Mouse (Mus musculus): ENCODE results near the gene Fndc3a. TPM values are rescaled to one million over a fixed set of nuclear protein-coding genes. Genes with fewer than 3 reads are reported as not detected.

Gene Fndc3a
- polyA plus RNA-seq, 1 experiment from 2014 or later: 43.4 TPM

DNA sequence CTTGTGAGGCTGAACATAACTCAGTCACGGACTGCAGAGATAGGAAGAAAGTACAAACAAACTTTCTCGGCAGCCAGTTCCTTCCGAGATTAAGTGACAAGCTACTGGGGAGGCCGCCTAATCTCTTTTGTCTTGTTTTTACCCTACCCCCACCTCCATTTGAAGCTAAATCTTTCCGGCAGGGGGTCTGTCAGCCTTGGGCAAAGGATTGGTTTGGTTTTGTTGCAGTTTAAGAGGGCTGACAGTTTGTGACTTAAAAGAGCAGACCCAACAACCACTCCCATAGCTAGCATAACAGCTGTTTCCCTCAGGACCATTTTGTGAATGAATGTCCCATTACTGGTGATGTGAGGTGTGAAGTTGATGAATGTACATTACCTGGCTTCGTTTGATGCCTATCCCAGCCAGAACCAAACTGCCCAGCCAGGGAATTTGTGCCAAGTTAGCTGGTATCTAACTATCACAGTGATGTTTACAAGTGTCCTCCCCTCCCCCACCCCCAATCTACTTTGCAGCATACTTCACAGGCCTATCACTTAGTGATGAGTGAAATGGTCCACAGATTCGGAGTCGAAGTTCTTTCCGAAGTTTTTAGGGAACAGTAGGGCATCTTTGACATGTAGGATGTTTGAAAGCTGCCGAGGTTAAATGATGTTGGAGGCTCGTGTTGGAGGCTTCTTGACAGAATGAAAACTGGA, 202.9 kb downstream of the Fndc3a start:
- Histone ChIP-seq H3K27me3 (ENCODE audit: control insufficient read depth, insufficient read depth, low read length) (no peaks in the 10 kb centered on the region), H3K9ac (ENCODE audit: low read length) (peak overlapping the region; percentile 14), H3K4me2 (ENCODE audit: low read depth, low read length, severe bottlenecking) (peak overlapping the region; percentile 41), H3K9me3 (ENCODE audit: control insufficient read depth, low read length) (no peaks in the 10 kb centered on the region), H3K4me1 (replicated peaks; ENCODE audit: control insufficient read depth, insufficient read depth, low read length) (no peaks in the 10 kb centered on the region; the same call in 1 of the 2 replicates), H3K36me3 (ENCODE audit: control insufficient read depth, insufficient read depth, low read length) (no peaks in the 10 kb centered on the region), H3K27ac (ENCODE audit: low read depth, low read length) (no peak overlapping the region), H3K4me3 (ENCODE audit: low read depth, low read length) (peak overlapping the region; percentile 16)
- DNase-seq (ENCODE audit: low spot score) (no peak), ATAC-seq (replicated peaks; ENCODE audit: low FRiP score) (peak; percentile 21; the same call in 1 of the 2 replicates)
- 7% methylated on average over 11 of the region's 11 CpGs for WGBS

DNA sequence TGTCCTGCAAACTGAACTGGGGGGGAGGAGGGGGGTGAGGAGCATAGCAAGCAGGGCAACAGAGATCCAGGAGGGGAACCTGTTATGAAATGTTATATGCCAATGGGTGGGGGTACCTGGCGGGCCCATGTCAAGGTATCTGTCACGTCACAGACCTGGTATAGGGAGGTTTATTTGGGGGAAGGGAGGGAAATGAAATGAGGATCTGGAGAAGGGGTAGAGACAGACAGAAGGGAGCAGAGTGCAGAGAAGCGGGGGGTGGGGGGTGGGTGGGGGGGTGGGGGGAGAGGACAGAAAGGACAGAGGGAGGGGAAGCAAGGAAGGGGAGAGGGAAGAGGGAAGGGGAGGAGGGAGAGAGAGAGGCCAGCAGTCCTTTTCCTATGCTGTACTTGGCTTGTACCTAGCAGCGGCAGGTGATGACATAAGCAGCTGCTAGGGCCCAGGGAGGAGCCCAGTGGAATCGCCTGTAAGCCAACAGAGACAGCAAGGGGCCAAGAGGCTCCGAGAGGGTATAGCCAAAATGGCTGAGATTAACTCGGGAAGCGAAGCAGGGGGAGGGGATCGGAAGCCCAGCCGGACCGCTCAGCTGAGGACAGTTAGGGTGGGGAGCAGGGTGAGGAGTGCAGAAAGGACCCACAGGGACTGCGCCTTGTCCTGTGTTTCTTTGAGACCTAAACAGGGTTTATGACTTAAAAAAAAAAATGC, 203.6 kb downstream of the Fndc3a start:
- H3K27ac ChIP-seq (ENCODE audit: low read depth, low read length): no peak overlapping the region
- ATAC-seq (replicated peaks; ENCODE audit: low FRiP score): peak; percentile 74
- WGBS: 7% methylated on average over 12 of the region's 12 CpGs
- H3K4me2 ChIP-seq (ENCODE audit: low read depth, low read length, severe bottlenecking): peak overlapping the region; percentile 41
- H3K9ac ChIP-seq (ENCODE audit: low read length): peak overlapping the region; percentile 14
- peak overlapping the region; percentile 16 for H3K4me3 ChIP-seq (ENCODE audit: low read depth, low read length)
- H3K4me1 ChIP-seq (replicated peaks; ENCODE audit: control insufficient read depth, insufficient read depth, low read length): no peaks in the 10 kb centered on the region; the same call in 1 of the 2 replicates
- H3K9me3 ChIP-seq (ENCODE audit: control insufficient read depth, low read length): no peaks in the 10 kb centered on the region
- H3K27me3 ChIP-seq (ENCODE audit: control insufficient read depth, insufficient read depth, low read length): no peaks in the 10 kb centered on the region
- DNase-seq (ENCODE audit: low spot score): peak; percentile 65
- no peaks in the 10 kb centered on the region for H3K36me3 ChIP-seq (ENCODE audit: control insufficient read depth, insufficient read depth, low read length)

DNA sequence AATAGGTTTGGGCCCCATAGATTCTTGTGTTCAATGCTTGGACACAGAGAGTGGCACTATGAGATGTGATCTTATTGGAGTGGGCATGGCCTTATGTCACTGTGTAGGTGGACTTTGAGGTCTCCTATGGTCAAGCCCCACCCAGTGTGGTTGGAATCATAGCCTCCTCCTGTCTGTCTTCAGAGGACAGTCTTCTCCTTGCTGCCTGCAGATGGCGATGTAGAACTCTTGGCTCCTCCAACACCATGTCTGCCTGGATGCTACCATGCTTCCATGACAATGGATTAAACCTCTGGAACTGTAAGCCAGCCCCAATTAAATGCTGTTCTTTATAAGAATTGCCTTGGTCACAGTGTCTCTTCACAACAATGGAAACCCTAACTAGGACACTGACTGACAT, 204.8 kb downstream of the Fndc3a start:
- no peak for ATAC-seq (replicated peaks; ENCODE audit: low FRiP score)
- Histone ChIP-seq H3K36me3 (ENCODE audit: control insufficient read depth, insufficient read depth, low read length) (no peaks in the 10 kb centered on the region), H3K9me3 (ENCODE audit: control insufficient read depth, low read length) (no peaks in the 10 kb centered on the region), H3K27me3 (ENCODE audit: control insufficient read depth, insufficient read depth, low read length) (no peaks in the 10 kb centered on the region), H3K9ac (ENCODE audit: low read length) (no peak overlapping the region), H3K4me1 (replicated peaks; ENCODE audit: control insufficient read depth, insufficient read depth, low read length) (no peaks in the 10 kb centered on the region; the same call in 1 of the 2 replicates), H3K4me2 (ENCODE audit: low read depth, low read length, severe bottlenecking) (no peak overlapping the region), H3K27ac (ENCODE audit: low read depth, low read length) (no peak overlapping the region), H3K4me3 (ENCODE audit: low read depth, low read length) (no peak overlapping the region)
- no peak for DNase-seq (ENCODE audit: low spot score)
- 89% methylated on average over 1 of the region's 1 CpGs for WGBS

DNA sequence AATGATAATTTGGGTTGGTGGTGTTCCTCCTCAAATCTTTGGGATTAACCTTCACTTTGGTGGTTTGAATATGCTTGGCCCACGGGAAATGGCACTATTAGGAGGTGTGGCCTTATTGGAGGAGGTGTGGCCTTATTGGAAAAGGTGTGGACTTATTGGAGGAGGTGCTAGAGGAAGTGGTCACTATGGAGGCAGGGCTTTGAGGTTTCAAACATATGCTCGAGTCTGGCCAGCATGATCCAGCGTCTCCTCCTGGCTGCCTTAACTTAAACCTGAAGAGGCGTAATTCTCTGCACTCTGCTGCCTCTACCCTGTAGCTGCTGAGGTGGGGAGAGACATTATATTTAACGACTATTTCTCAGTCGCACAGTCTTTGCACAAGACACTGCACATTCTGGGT, 206.6 kb downstream of the Fndc3a start:
- Histone ChIP-seq H3K27me3 (ENCODE audit: control insufficient read depth, insufficient read depth, low read length) (no peaks in the 10 kb centered on the region), H3K4me2 (ENCODE audit: low read depth, low read length, severe bottlenecking) (no peak overlapping the region), H3K36me3 (ENCODE audit: control insufficient read depth, insufficient read depth, low read length) (no peaks in the 10 kb centered on the region), H3K27ac (ENCODE audit: low read depth, low read length) (no peak overlapping the region), H3K4me1 (replicated peaks; ENCODE audit: control insufficient read depth, insufficient read depth, low read length) (no peaks in the 10 kb centered on the region; the same call in 1 of the 2 replicates), H3K9me3 (ENCODE audit: control insufficient read depth, low read length) (no peaks in the 10 kb centered on the region), H3K4me3 (ENCODE audit: low read depth, low read length) (no peak overlapping the region), H3K9ac (ENCODE audit: low read length) (no peak overlapping the region)
- no peak for DNase-seq (ENCODE audit: low spot score)
- 44% methylated on average over 6 of the region's 6 CpGs for WGBS
- ATAC-seq (replicated peaks; ENCODE audit: low FRiP score): no peak

DNA sequence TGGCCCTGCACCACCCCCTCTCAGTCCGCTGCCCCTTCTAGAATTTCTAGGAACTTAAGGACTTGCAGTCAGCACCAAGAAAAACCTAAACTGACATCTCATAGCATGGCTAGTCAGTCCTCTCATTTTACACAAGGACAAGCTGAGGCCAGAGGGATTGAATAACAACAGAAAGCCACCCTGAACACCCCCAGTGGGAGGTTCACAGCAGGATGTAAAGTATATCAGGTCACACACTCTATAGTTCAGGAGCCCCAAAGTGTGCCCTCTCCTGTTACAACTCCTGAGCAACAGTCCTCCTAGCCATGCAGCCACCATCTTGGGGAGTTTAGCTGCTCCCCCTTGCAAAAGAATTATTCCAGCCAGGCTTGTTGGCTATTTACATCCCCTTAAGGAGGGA, 216.0 kb downstream of the Fndc3a start:
- no peaks in the 10 kb centered on the region for H3K9me3 ChIP-seq (ENCODE audit: control insufficient read depth, low read length)
- ATAC-seq (replicated peaks; ENCODE audit: low FRiP score) (no peak), DNase-seq (ENCODE audit: low spot score) (no peak)
- no peaks in the 10 kb centered on the region for H3K36me3 ChIP-seq (ENCODE audit: control insufficient read depth, insufficient read depth, low read length)
- no peak overlapping the region for H3K4me2 ChIP-seq (ENCODE audit: low read depth, low read length, severe bottlenecking)
- no peaks in the 10 kb centered on the region for H3K4me1 ChIP-seq (replicated peaks; ENCODE audit: control insufficient read depth, insufficient read depth, low read length)
- H3K4me3 ChIP-seq (ENCODE audit: low read depth, low read length): no peak overlapping the region
- H3K27ac ChIP-seq (ENCODE audit: low read depth, low read length): no peak overlapping the region
- no peak overlapping the region for H3K9ac ChIP-seq (ENCODE audit: low read length)
- 80% methylated on average over 1 of the region's 1 CpGs for WGBS
- H3K27me3 ChIP-seq (ENCODE audit: control insufficient read depth, insufficient read depth, low read length): no peaks in the 10 kb centered on the region

DNA sequence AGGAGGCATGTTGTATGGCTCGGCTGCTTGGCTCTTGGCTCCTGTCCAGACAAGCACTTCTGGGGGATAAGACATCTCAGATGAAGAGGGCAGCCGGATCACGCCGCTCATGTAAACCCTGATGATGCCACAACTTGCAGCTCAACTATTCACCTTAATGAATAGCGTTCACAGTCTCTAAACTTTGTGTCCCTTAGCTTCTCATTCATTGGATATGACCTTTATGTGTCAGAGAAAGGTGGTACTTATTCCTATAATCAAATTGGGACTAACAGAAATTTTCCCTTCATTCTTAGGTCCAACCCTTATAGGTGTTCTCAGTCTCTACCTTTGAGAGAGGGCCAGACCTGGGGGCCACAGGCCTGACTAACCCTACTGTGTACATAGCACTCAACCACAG, 218.1 kb downstream of the Fndc3a start, which contains the start of gene Gm9195:
Gm9195 (minus strand) TSS at position 101 of the 400 bp plus-strand sequence.
- Histone ChIP-seq H3K4me1 (replicated peaks; ENCODE audit: control insufficient read depth, insufficient read depth, low read length) (no peaks in the 10 kb centered on the region), H3K27me3 (ENCODE audit: control insufficient read depth, insufficient read depth, low read length) (no peaks in the 10 kb centered on the region), H3K4me2 (ENCODE audit: low read depth, low read length, severe bottlenecking) (no peak within 1 kb of the TSS), H3K9ac (ENCODE audit: low read length) (no peak within 1 kb of the TSS), H3K4me3 (ENCODE audit: low read depth, low read length) (no peak within 1 kb of the TSS), H3K36me3 (ENCODE audit: control insufficient read depth, insufficient read depth, low read length) (no peaks in the 10 kb centered on the region), H3K9me3 (ENCODE audit: control insufficient read depth, low read length) (no peaks in the 10 kb centered on the region), H3K27ac (ENCODE audit: low read depth, low read length) (no peak within 1 kb of the TSS)
- DNase-seq (ENCODE audit: low spot score) (no peak), ATAC-seq (replicated peaks; ENCODE audit: low FRiP score) (no peak)
- 84% methylated on average over 5 of the region's 5 CpGs for WGBS

DNA sequence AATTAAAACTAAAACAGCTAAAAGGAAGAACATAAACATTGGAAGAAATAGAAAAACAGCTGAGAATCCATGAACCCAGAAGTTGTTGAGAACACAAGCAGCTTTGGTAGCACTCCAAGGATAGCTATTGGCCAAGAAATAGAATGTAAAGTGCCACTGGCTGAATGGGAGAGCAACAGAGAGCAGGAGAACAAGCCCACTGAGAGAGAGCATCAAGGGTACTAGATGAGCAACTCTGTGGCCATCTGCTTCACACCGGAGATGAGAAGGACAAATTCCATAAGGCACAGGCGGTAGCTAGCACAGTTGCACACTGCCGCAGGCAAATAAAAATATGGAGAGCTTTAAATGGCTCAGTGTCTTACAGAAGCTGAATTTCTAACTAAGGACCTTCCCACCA, 219.4 kb downstream of the Fndc3a start:
- DNase-seq (ENCODE audit: low spot score) (no peak), ATAC-seq (replicated peaks; ENCODE audit: low FRiP score) (no peak)
- no peak overlapping the region for H3K9ac ChIP-seq (ENCODE audit: low read length)
- H3K4me3 ChIP-seq (ENCODE audit: low read depth, low read length): no peak overlapping the region
- no peaks in the 10 kb centered on the region for H3K36me3 ChIP-seq (ENCODE audit: control insufficient read depth, insufficient read depth, low read length)
- 92% methylated on average over 3 of the region's 3 CpGs for WGBS
- no peaks in the 10 kb centered on the region for H3K9me3 ChIP-seq (ENCODE audit: control insufficient read depth, low read length)
- no peak overlapping the region for H3K27ac ChIP-seq (ENCODE audit: low read depth, low read length)
- no peaks in the 10 kb centered on the region for H3K27me3 ChIP-seq (ENCODE audit: control insufficient read depth, insufficient read depth, low read length)
- H3K4me2 ChIP-seq (ENCODE audit: low read depth, low read length, severe bottlenecking): no peak overlapping the region
- no peaks in the 10 kb centered on the region for H3K4me1 ChIP-seq (replicated peaks; ENCODE audit: control insufficient read depth, insufficient read depth, low read length)
